Mouse (Mus musculus) stomach, embryonic 15.5 days (tissue): ENCODE results near the gene Gclc. TPM values are rescaled to one million over a fixed set of nuclear protein-coding genes. Genes with fewer than 3 reads are reported as not detected.

ENCODE experiments used
- ATAC-seq: fragments of 200-750 bp; cut with Nextera tagmentation; 2 replicates; pipeline ENCODE4 v1.8.0; 2017; ENCODE audit warnings: low read depth, moderate number of reproducible peaks, moderate TSS enrichment; ENCODE audit not compliant: insufficient read depth, low FRiP score
- H3K27ac ChIP-seq: fragments of 300-500 bp; sonication (generic); 2 replicates; pipeline ENCODE4 v1.5.1; 2015; ENCODE audit warnings: mild to moderate bottlenecking, inconsistent platforms
- H3K27me3 ChIP-seq: fragments of 300-500 bp; sonication (generic); replicated peaks from 2 replicates; pipeline ENCODE4 v1.6.1; 2015; ENCODE audit warnings: inconsistent platforms
- H3K36me3 ChIP-seq: fragments of 300-500 bp; sonication (generic); 2 replicates; pipeline ENCODE4 v1.6.1; 2015; ENCODE audit warnings: inconsistent platforms
- H3K4me1 ChIP-seq: fragments of 300-500 bp; sonication (generic); 2 replicates; pipeline ENCODE4 v1.6.1; 2015; ENCODE audit warnings: inconsistent platforms
- H3K4me2 ChIP-seq: fragments of 300-500 bp; sonication (generic); 2 replicates; pipeline ENCODE4 v1.6.1; 2015; ENCODE audit warnings: mild to moderate bottlenecking, inconsistent platforms
- H3K4me3 ChIP-seq: fragments of 300-500 bp; sonication (generic); replicated peaks from 2 replicates; pipeline ENCODE4 v1.5.1; 2015; ENCODE audit warnings: inconsistent platforms
- H3K9ac ChIP-seq: fragments of 300-500 bp; sonication (generic); 2 replicates; pipeline ENCODE4 v1.6.1; 2015; ENCODE audit warnings: inconsistent platforms
- H3K9me3 ChIP-seq: fragments of 300-500 bp; sonication (generic); 2 replicates; pipeline ENCODE4 v1.6.1; 2016; ENCODE audit warnings: inconsistent platforms
- WGBS: fragments of 180-500 bp; shearing (Covaris S2); methylation state at CpG from one replicate; pipeline ENCODE4 v1.1.7; 2015; 5-methylcytosine and 5-hydroxymethylcytosine counted together
- polyA plus RNA-seq: library from polyadenylated mRNA; unstranded; fragments of >200 nt; fragmentation: Nextera tagmentation; extraction: Ambion mirVana; gene quantifications from 2 replicates; pipeline ENCODE4 v1.2.1, GENCODE M21; 2015

The Gclc gene
- polyA plus RNA-seq, 1 experiment from 2014 or later: 15.8 TPM

GRCm38 (mm10) chr9:77771330-77771729 lies 17.0 kb downstream of the Gclc start:
- peaks cover 3% of the 10 kb centered on the region; the same call in 1 of the 2 replicates for H3K36me3 ChIP-seq
- no peaks in the 10 kb centered on the region for H3K27me3 ChIP-seq
- no peak overlapping the region for H3K9ac ChIP-seq
- no peaks in the 10 kb centered on the region for H3K9me3 ChIP-seq
- WGBS: 75% methylated on average over 5 of the region's 5 CpGs
- H3K4me2 ChIP-seq: no peak overlapping the region
- H3K4me3 ChIP-seq: no peak overlapping the region
- H3K27ac ChIP-seq: no peak overlapping the region
- ATAC-seq: no peak
- no peaks in the 10 kb centered on the region for H3K4me1 ChIP-seq

GRCm38 (mm10) chr9:77771765-77772383 lies 17.5 kb downstream of the Gclc start:
- Histone ChIP-seq H3K4me2 (no peak overlapping the region), H3K4me1 (no peaks in the 10 kb centered on the region)
- WGBS: 72% methylated on average over 10 of the region's 10 CpGs

GRCm38 (mm10) chr9:77776720-77777515 lies 22.6 kb downstream of the Gclc start:
- Histone ChIP-seq H3K36me3 (peaks cover 8% of the 10 kb centered on the region; the same call in 1 of the 2 replicates), H3K4me1 (no peaks in the 10 kb centered on the region), H3K4me2 (no peak overlapping the region), H3K9ac (no peak overlapping the region), H3K9me3 (no peaks in the 10 kb centered on the region), H3K27me3 (no peaks in the 10 kb centered on the region), H3K27ac (no peak overlapping the region), H3K4me3 (no peak overlapping the region)
- no peak for ATAC-seq
- 56% methylated on average over 7 of the region's 7 CpGs for WGBS

More at GRCm38 (mm10) chr9:77771765-77772383, 17.5 kb downstream of the Gclc start:
- Histone ChIP-seq H3K9ac (no peak overlapping the region), H3K27ac (no peak overlapping the region), H3K36me3 (peaks cover 8% of the 10 kb centered on the region; the same call in 1 of the 2 replicates), H3K27me3 (no peaks in the 10 kb centered on the region), H3K9me3 (no peaks in the 10 kb centered on the region), H3K4me3 (no peak overlapping the region)
- ATAC-seq: no peak

- H3K36me3 ChIP-seq: peaks cover 8% of the 10 kb centered on the region; the same call in 1 of the 2 replicates
- WGBS: 82% methylated on average over 5 of the region's 5 CpGs
- no peak overlapping the region for H3K4me3 ChIP-seq
- no peak overlapping the region for H3K27ac ChIP-seq
- H3K9ac ChIP-seq: no peak overlapping the region
- H3K4me2 ChIP-seq: no peak overlapping the region
- no peaks in the 10 kb centered on the region for H3K9me3 ChIP-seq
- no peak for ATAC-seq
- no peaks in the 10 kb centered on the region for H3K4me1 ChIP-seq
- H3K27me3 ChIP-seq: no peaks in the 10 kb centered on the region
Observed at GRCm38 (mm10) chr9:77777622-77778021, 23.3 kb downstream of the Gclc start.

DNA sequence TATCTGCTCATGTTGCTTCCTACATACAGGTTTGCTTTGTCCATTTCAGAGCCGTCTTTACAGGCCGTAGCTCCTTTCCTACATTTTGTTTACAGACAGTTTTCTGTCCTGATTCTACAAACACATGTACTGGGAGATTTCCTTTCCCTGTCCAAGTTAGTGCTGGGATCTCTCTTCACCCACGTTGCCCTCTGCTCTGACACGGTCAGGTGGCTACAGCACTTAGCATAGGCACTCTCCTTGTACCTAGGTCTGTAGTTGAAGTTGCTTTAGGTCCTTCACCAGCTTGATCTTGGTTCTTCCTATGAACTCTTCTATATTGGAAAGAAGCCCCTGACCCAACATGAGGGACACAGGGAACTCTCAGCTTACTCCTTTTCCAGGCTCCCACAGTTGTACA lies 25.4 kb downstream of the Gclc start:
- ATAC-seq: no peak
- Histone ChIP-seq H3K4me3 (no peak overlapping the region), H3K27me3 (no peaks in the 10 kb centered on the region), H3K4me2 (no peak overlapping the region), H3K9me3 (no peaks in the 10 kb centered on the region), H3K27ac (no peak overlapping the region), H3K9ac (no peak overlapping the region), H3K36me3 (peaks cover 8% of the 10 kb centered on the region; the same call in 1 of the 2 replicates), H3K4me1 (no peaks in the 10 kb centered on the region)
- 82% methylated on average over 4 of the region's 4 CpGs for WGBS

- no peak overlapping the region for H3K4me2 ChIP-seq
- ATAC-seq: peak; percentile 41; the same call in 1 of the 2 replicates
- WGBS: 43% methylated on average over 5 of the region's 5 CpGs
- no peak overlapping the region for H3K9ac ChIP-seq
- no peaks in the 10 kb centered on the region for H3K9me3 ChIP-seq
- H3K36me3 ChIP-seq: peaks cover 2% of the 10 kb centered on the region; the same call in 1 of the 2 replicates
- no peaks in the 10 kb centered on the region for H3K27me3 ChIP-seq
- no peak overlapping the region for H3K4me3 ChIP-seq
- peak overlapping the region; percentile 78 for H3K27ac ChIP-seq
- H3K4me1 ChIP-seq: no peaks in the 10 kb centered on the region
Observed at GRCm38 (mm10) chr9:77781453-77782163, 27.3 kb downstream of the Gclc start.

GRCm38 (mm10) chr9:77782201-77782600 lies 27.9 kb downstream of the Gclc start:
- no peak overlapping the region for H3K4me3 ChIP-seq
- H3K36me3 ChIP-seq: peaks cover 2% of the 10 kb centered on the region; the same call in 1 of the 2 replicates
- H3K9me3 ChIP-seq: no peaks in the 10 kb centered on the region
- no peaks in the 10 kb centered on the region for H3K4me1 ChIP-seq
- 45% methylated on average over 4 of the region's 4 CpGs for WGBS
- peak; percentile 47; the same call in 1 of the 2 replicates for ATAC-seq
- H3K9ac ChIP-seq: no peak overlapping the region
- H3K4me2 ChIP-seq: no peak overlapping the region
- H3K27ac ChIP-seq: peak overlapping the region; percentile 78; the same call in 1 of the 2 replicates
- no peaks in the 10 kb centered on the region for H3K27me3 ChIP-seq

DNA sequence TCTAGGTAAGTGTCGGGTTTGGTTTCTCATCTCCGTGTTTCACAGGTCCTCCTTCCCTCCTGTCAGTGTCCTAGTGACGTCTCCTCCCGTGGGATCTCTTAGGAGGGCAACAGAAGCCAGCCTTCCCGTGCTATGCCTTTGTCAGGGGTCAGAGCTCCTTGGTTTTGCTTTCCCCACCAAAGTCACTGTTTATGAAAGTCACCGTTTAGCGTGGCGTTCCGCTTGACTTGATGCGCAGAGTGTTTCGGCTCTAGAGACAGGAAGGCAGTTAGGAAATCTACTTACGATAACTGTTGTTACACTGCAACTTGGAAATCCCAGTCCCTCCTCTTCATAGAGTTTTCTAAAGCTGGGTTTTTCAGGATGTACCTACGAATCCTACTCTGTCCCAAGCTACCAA lies 28.7 kb downstream of the Gclc start:
- H3K27ac ChIP-seq: peak overlapping the region; percentile 78; the same call in 1 of the 2 replicates
- ATAC-seq: no peak
- 83% methylated on average over 13 of the region's 13 CpGs for WGBS

GRCm38 (mm10) chr9:77785466-77785865 lies 31.1 kb downstream of the Gclc start:
- no peak overlapping the region for H3K4me2 ChIP-seq
- 84% methylated on average over 8 of the region's 8 CpGs for WGBS
- no peak overlapping the region for H3K27ac ChIP-seq
- H3K4me3 ChIP-seq: no peak overlapping the region
- H3K4me1 ChIP-seq: no peaks in the 10 kb centered on the region
- H3K27me3 ChIP-seq: no peaks in the 10 kb centered on the region
- no peak for ATAC-seq
- H3K9ac ChIP-seq: no peak overlapping the region
- H3K9me3 ChIP-seq: no peaks in the 10 kb centered on the region
- peaks cover 13% of the 10 kb centered on the region for H3K36me3 ChIP-seq

More for the DNA sequence above, 28.7 kb downstream of the Gclc start:
- no peak overlapping the region for H3K4me2 ChIP-seq
- H3K4me1 ChIP-seq: no peaks in the 10 kb centered on the region
- peaks cover 10% of the 10 kb centered on the region for H3K36me3 ChIP-seq
- no peaks in the 10 kb centered on the region for H3K27me3 ChIP-seq
- H3K4me3 ChIP-seq: no peak overlapping the region
- no peak overlapping the region for H3K9ac ChIP-seq
- no peaks in the 10 kb centered on the region for H3K9me3 ChIP-seq

DNA sequence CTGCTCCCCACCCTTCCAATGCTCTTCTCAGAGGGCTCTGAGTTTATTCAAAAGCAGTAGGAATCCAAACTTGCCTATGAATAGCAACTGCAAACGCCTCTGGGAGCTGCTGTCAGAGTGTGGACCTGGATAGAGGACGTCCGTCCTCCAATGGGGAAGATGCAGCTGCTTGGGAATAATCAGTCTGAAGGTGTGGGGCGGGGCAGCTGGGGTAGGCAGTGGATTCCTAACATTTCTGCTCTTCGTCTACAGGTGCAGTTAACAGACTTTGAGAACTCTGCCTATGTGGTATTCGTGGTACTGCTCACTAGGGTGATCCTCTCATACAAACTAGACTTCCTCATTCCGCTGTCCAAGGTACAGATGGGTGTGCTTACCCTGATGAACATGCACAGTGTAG lies 33.6 kb downstream of the Gclc start:
- Histone ChIP-seq H3K27ac (no peak overlapping the region), H3K4me1 (no peaks in the 10 kb centered on the region), H3K4me3 (no peak overlapping the region), H3K9me3 (no peaks in the 10 kb centered on the region), H3K36me3 (peaks cover 13% of the 10 kb centered on the region), H3K4me2 (no peak overlapping the region), H3K27me3 (no peaks in the 10 kb centered on the region), H3K9ac (no peak overlapping the region)
- ATAC-seq: no peak
- WGBS: 89% methylated on average over 7 of the region's 7 CpGs

GRCm38 (mm10) chr9:77789615-77790348 lies 35.4 kb downstream of the Gclc start:
- no peak for ATAC-seq
- Histone ChIP-seq H3K9ac (no peak overlapping the region), H3K4me1 (no peaks in the 10 kb centered on the region), H3K4me2 (no peak overlapping the region), H3K27me3 (no peaks in the 10 kb centered on the region), H3K4me3 (no peak overlapping the region), H3K9me3 (no peaks in the 10 kb centered on the region), H3K36me3 (peaks cover 18% of the 10 kb centered on the region), H3K27ac (no peak overlapping the region)
- WGBS: 79% methylated on average over 12 of the region's 12 CpGs
